11 mouse cellular contexts compared by ENCODE assay signal in genomic region chr15:87923906-87924305, GRCm38 (mm10).
DNase-seq lines count a peak whose midpoint lies in the region; ATAC-seq and TF ChIP-seq lines count a peak whose summit lies in the region.
"Had no signal": no experiment of that assay in that cellular context is flagged by ENCODE, and none has a peak within 500 bp of the region (broad histone marks: within the 10 kb centered on the region; RNA-seq: fewer than 3 reads in every experiment).

No protein-coding gene starts in this region.

- no peak overlapping the region for H3K27ac ChIP-seq in intestine, postnatal 0 days (ENCODE audit: low read depth, low read length)
- no peak overlapping the region for H3K27ac ChIP-seq in intestine, embryonic 16.5 days (ENCODE audit: low read length)
- H3K27ac ChIP-seq in neural tube, embryonic 15.5 days (replicated peaks) = no peak overlapping the region
- H3K27ac ChIP-seq: forebrain, embryonic 13.5 days had no signal

- H3K4me2 ChIP-seq in intestine, postnatal 0 days (replicated peaks; ENCODE audit: low read depth) = no peak overlapping the region
- no peak overlapping the region for H3K4me2 ChIP-seq in intestine, embryonic 16.5 days (ENCODE audit: low read depth, low read length)
- no peak overlapping the region for H3K4me2 ChIP-seq in neural tube, embryonic 15.5 days
- H3K4me2 ChIP-seq: forebrain, embryonic 13.5 days had no signal

- H3K4me1 ChIP-seq in intestine, postnatal 0 days (replicated peaks; ENCODE audit: control insufficient read depth, insufficient read depth, low read length) = no peaks in the 10 kb centered on the region
- no peaks in the 10 kb centered on the region for H3K4me1 ChIP-seq in intestine, embryonic 16.5 days (ENCODE audit: control insufficient read depth, insufficient read depth, low read length)
- no peaks in the 10 kb centered on the region for H3K4me1 ChIP-seq in neural tube, embryonic 15.5 days
- H3K4me1 ChIP-seq: forebrain, embryonic 13.5 days had no signal

- H3K27me3 ChIP-seq in intestine, postnatal 0 days (replicated peaks; ENCODE audit: control insufficient read depth, insufficient read depth, low read length) = no peaks in the 10 kb centered on the region
- H3K27me3 ChIP-seq in intestine, embryonic 16.5 days (replicated peaks; ENCODE audit: control insufficient read depth, insufficient read depth, low read length) = no peaks in the 10 kb centered on the region
- H3K27me3 ChIP-seq in neural tube, embryonic 15.5 days (replicated peaks) = no peaks in the 10 kb centered on the region
- H3K27me3 ChIP-seq: forebrain, embryonic 13.5 days had no signal

- no peak overlapping the region for H3K9ac ChIP-seq in intestine, postnatal 0 days (ENCODE audit: low read depth, low read length)
- no peak overlapping the region for H3K9ac ChIP-seq in intestine, embryonic 16.5 days (ENCODE audit: low read depth, low read length)
- no peak overlapping the region for H3K9ac ChIP-seq in neural tube, embryonic 15.5 days (replicated peaks)
- H3K9ac ChIP-seq: forebrain, embryonic 13.5 days had no signal

- peak; percentile 14 for DNase-seq in adrenal gland, postnatal 10 days
- DNase-seq in adrenal gland, adult 2 months = no peak
- peak; percentile 20 for DNase-seq in neural tube, embryonic 10.5 days (ENCODE audit: extremely low spot score, low spot score)
- peak; percentile 59 for DNase-seq in testis, postnatal 10 days (ENCODE audit: low spot score)
- DNase-seq: heart, postnatal 4 days; thymus, adult 2 months had no signal

- H3K9me3 ChIP-seq in intestine, postnatal 0 days (ENCODE audit: control insufficient read depth) = no peaks in the 10 kb centered on the region
- H3K9me3 ChIP-seq in intestine, embryonic 16.5 days (ENCODE audit: control insufficient read depth, low read length) = no peaks in the 10 kb centered on the region
- no peaks in the 10 kb centered on the region for H3K9me3 ChIP-seq in neural tube, embryonic 15.5 days (replicated peaks)
- H3K9me3 ChIP-seq: forebrain, embryonic 13.5 days had no signal

- 0 out of 2 replicates have a peak, but pooled peaks have one; percentile 7 for TF ChIP-seq CTCF in intestine, postnatal 0 days (IDR thresholded peaks at IDR 0.05; ENCODE audit: low read depth)

- H3K36me3 ChIP-seq in intestine, postnatal 0 days (ENCODE audit: control insufficient read depth, insufficient read depth) = no peaks in the 10 kb centered on the region
- H3K36me3 ChIP-seq in intestine, embryonic 16.5 days (ENCODE audit: control insufficient read depth, insufficient read depth, low read length) = no peaks in the 10 kb centered on the region
- H3K36me3 ChIP-seq in neural tube, embryonic 15.5 days = no peaks in the 10 kb centered on the region

- WGBS in intestine, postnatal 0 days = 44% methylated on average over 9 of the region's 9 CpGs
- 42% methylated on average over 9 of the region's 9 CpGs for WGBS in intestine, embryonic 16.5 days
- 48% methylated on average over 9 of the region's 9 CpGs for WGBS in neural tube, embryonic 15.5 days

- no peak overlapping the region for H3K4me3 ChIP-seq in intestine, postnatal 0 days (ENCODE audit: low read depth, low read length)
- H3K4me3 ChIP-seq in intestine, embryonic 16.5 days (ENCODE audit: low read length) = no peak overlapping the region
- H3K4me3 ChIP-seq in neural tube, embryonic 15.5 days (replicated peaks) = no peak overlapping the region
- H3K4me3 ChIP-seq: forebrain, embryonic 13.5 days had no signal

- no peak for ATAC-seq in intestine, postnatal 0 days
- ATAC-seq in intestine, embryonic 16.5 days = no peak
- no peak for ATAC-seq in neural tube, embryonic 15.5 days (ENCODE audit: low FRiP score)
- no peak for ATAC-seq in frontal cortex, adult (ENCODE audit: low TSS enrichment)
- ATAC-seq: forebrain, embryonic 13.5 days had no signal
